Comparison of ENCODE assay signal across 27 mouse cellular contexts in the genomic region with DNA sequence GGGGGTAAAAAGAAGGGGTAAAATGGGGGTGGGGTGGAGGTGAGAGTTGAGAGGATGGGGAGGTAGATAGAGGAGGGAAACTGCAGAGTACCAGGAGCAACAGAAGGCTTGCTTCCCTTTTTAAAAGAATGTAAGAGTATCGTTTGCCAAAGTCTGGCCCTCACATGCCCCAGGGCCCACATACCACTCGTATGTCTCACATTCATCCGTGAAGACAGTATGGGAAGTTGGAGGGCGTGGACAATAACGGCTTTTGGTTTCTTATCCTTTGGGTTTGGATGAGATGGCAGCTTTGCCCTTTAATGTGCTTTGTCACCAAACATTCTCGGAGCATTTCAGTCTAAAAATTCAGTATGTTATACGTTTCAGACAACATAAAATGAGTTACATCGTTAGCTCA. TPM values are rescaled to one million over a fixed set of nuclear protein-coding genes. Genes with fewer than 3 reads are reported as not detected.
A peak's percentile ranks its signal among the peaks of the same experiment; 100 is the strongest.
DNase-seq lines count a peak whose midpoint lies in the region; ATAC-seq and TF ChIP-seq lines count a peak whose summit lies in the region.
"Had no signal": no experiment of that assay in that cellular context is flagged by ENCODE, and none has a peak within 500 bp of the region (broad histone marks: within the 10 kb centered on the region; RNA-seq: fewer than 3 reads in every experiment).

No protein-coding gene starts in this region.

- no peak overlapping the region for H3K9ac ChIP-seq in intestine, embryonic 15.5 days
- H3K9ac ChIP-seq: embryonic facial prominence, embryonic 12.5 days; embryonic facial prominence, embryonic 15.5 days; forebrain, postnatal 0 days; heart, embryonic 12.5 days; heart, embryonic 15.5 days; hindbrain, embryonic 15.5 days had no signal

- H3K4me1 ChIP-seq in intestine, embryonic 15.5 days (replicated peaks): peaks cover 11% of the 10 kb centered on the region
- H3K4me1 ChIP-seq: embryonic facial prominence, embryonic 12.5 days; hindbrain, embryonic 15.5 days had no signal

- H3K27me3 ChIP-seq in intestine, embryonic 15.5 days (replicated peaks): no peaks in the 10 kb centered on the region
- H3K27me3 ChIP-seq: embryonic facial prominence, embryonic 12.5 days; embryonic facial prominence, embryonic 15.5 days; heart, embryonic 12.5 days; heart, embryonic 15.5 days; hindbrain, embryonic 15.5 days had no signal

- H3K36me3 ChIP-seq in intestine, embryonic 15.5 days: no peaks in the 10 kb centered on the region
- H3K36me3 ChIP-seq: embryonic facial prominence, embryonic 12.5 days; embryonic facial prominence, embryonic 15.5 days; forebrain, embryonic 10.5 days; heart, embryonic 12.5 days; heart, embryonic 15.5 days; hindbrain, embryonic 15.5 days had no signal

- no peak overlapping the region for H3K4me3 ChIP-seq in layer of hippocampus, adult 2 months
- no peak overlapping the region for H3K4me3 ChIP-seq in intestine, embryonic 15.5 days (replicated peaks)
- H3K4me3 ChIP-seq: embryonic facial prominence, embryonic 12.5 days; embryonic facial prominence, embryonic 15.5 days; erythroblast, embryonic 14.5 days; forebrain, embryonic 10.5 days; gastrocnemius, adult 2 months; heart, embryonic 12.5 days; heart, embryonic 15.5 days; hindbrain, embryonic 15.5 days had no signal

- WGBS in intestine, embryonic 15.5 days: 76% methylated on average over 8 of the region's 8 CpGs

- peak overlapping the region; percentile 36; the same call in 1 of the 2 replicates for H3K27ac ChIP-seq in layer of hippocampus, adult 2 months
- H3K27ac ChIP-seq in intestine, embryonic 15.5 days: no peak overlapping the region
- H3K27ac ChIP-seq: embryonic facial prominence, embryonic 12.5 days; embryonic facial prominence, embryonic 15.5 days; forebrain, embryonic 10.5 days; gastrocnemius, adult 2 months; heart, embryonic 15.5 days; hindbrain, embryonic 15.5 days had no signal

- H3K4me2 ChIP-seq in intestine, embryonic 15.5 days (replicated peaks): no peak overlapping the region
- H3K4me2 ChIP-seq: embryonic facial prominence, embryonic 12.5 days; embryonic facial prominence, embryonic 15.5 days; heart, embryonic 12.5 days; heart, embryonic 15.5 days; hindbrain, embryonic 15.5 days had no signal

- no peak for TF ChIP-seq CTCF in layer of hippocampus, adult 2 months (conservative IDR thresholded peaks at IDR 0.05)

- DNase-seq in layer of hippocampus, adult 2 months (ENCODE audit: low spot score in 2 of 2): no peak
- DNase-seq in layer of hippocampus, postnatal 36 days: no peak
- peak; percentile 84 for DNase-seq in NIH3T3 (ENCODE audit: low read depth)
- peak; percentile 18 for DNase-seq in fibroblast of lung, adult 2 months (ENCODE audit: low read depth)
- DNase-seq in right cerebral cortex, postnatal 36 days (ENCODE audit: low spot score in 2 of 2): no peak
- no peak for DNase-seq in adrenal gland, adult (ENCODE audit: inconsistent age in 2 of 2, low spot score in 1 of 2)
- DNase-seq in heart, postnatal 25 days (ENCODE audit: low spot score): no peak
- DNase-seq: adrenal gland, adult 8-10 months; adrenal gland, postnatal 25 days; cerebellum, adult 11-12 months; cerebellum, adult 8-10 months; cerebellum, postnatal 14 days; forebrain, postnatal 0 days; gastrocnemius, adult 2 months; gastrocnemius, postnatal 14 days; heart, postnatal 10 days; heart, postnatal 4 days; kidney, adult 11 months had no signal

- ATAC-seq in intestine, embryonic 15.5 days: no peak
- ATAC-seq: forebrain, embryonic 14.5 days; forebrain, postnatal 0 days had no signal

- intact Hi-C loops in heart, postnatal 25 days (cut with DNase I): no loop called here

- no peaks in the 10 kb centered on the region for H3K9me3 ChIP-seq in intestine, embryonic 15.5 days
- H3K9me3 ChIP-seq: embryonic facial prominence, embryonic 12.5 days; embryonic facial prominence, embryonic 15.5 days; forebrain, embryonic 10.5 days; heart, embryonic 12.5 days; heart, embryonic 15.5 days; hindbrain, embryonic 15.5 days had no signal

RNA-seq across cellular contexts. Expression of gene Dock9, which starts 24.9 kb away (rescaled TPM):
- total RNA-seq in layer of hippocampus, adult 2 months (2021): 100 to 1,000 TPM; 217 to 222 TPM
- 100 to 1,000 TPM; 202 to 212 TPM for total RNA-seq in layer of hippocampus, postnatal 36 days (2021)
- 17.0 and 17.2 TPM in 2 replicates for polyA plus RNA-seq in intestine, embryonic 15.5 days (2015; fragmentation: Nextera tagmentation; extraction: Ambion mirVana)
- 10 to 100 TPM; 28.7 to 34.2 TPM for total RNA-seq in heart, postnatal 25 days (2021)

RNA-seq across cellular contexts. Expression of gene Ubac2, which starts 55.9 kb away (rescaled TPM):
- total RNA-seq in layer of hippocampus, adult 2 months (2021): 10 to 100 TPM; 46.1 to 48.3 TPM
- total RNA-seq in layer of hippocampus, postnatal 36 days (2021): 10 to 100 TPM; 47.8 to 48.9 TPM
- polyA plus RNA-seq in intestine, embryonic 15.5 days (2015; fragmentation: Nextera tagmentation; extraction: Ambion mirVana): 59.3 and 61.1 TPM in 2 replicates
- total RNA-seq in heart, postnatal 25 days (2021): 10 to 100 TPM; 25.9 to 27.4 TPM

Comparison
In these comparisons a context has a peak if more than half of its experiments do, and no peak if none do; other contexts are left out.
1. DNase-seq: peak in NIH3T3 (single experiment) and fibroblast of lung, adult 2 months (single experiment); none in layer of hippocampus, adult 2 months (0 of 2), layer of hippocampus, postnatal 36 days (0 of 2), right cerebral cortex, postnatal 36 days (0 of 2), adrenal gland, adult (0 of 2) and heart, postnatal 25 days (single experiment).
2. RNA of gene Dock9, which starts 24.9 kb away (total RNA-seq): 217 to 222 TPM in layer of hippocampus, adult 2 months and 202 to 212 TPM in layer of hippocampus, postnatal 36 days; 28.7 to 34.2 TPM in heart, postnatal 25 days; every median in the first group is over 4 times any median in the second.